Mouse (Mus musculus): Measurements from ENCODE around the gene Lzts3. TPM values are rescaled to one million over a fixed set of nuclear protein-coding genes. Genes with fewer than 3 reads are reported as not detected.

Gene Lzts3
- polyA plus RNA-seq, 1 experiment: 9.2 TPM

DNA sequence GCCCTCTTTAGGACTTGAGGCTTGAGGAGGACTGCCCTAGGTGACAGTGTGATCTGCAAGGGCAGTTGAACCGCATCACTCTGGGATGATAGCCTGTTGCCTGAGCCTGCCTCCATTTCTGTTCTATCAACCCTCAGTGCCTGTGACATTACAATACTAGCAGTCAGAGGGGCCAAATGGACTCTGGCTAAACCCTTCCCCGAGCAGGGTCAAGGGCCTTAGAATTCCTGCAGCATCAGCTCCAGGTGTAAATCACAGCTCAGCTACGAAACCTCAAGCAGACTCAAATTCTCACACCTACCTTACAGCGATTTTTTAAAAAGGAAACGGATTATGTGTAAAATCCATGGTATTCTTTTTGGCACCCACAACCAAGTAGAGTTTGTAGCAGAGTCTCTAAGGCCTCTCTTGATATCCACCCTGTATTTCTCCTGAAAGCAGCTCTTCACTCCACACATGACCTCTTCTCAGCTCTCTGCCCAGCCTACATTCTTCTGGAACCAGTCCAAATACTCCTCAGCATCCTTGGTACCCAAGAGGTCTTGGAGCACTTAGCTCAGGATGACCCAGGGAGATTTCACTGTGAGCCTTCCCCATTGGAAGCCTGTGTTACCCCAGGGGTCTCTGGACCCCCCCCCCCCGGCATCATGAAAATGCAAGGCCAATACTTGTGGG, 1.1 kb downstream of the Lzts3 start:
- no peak overlapping the region for H3K27ac ChIP-seq (ENCODE audit: control insufficient read depth, insufficient read depth, low read length)
- peaks cover 6% of the 10 kb centered on the region for H3K4me1 ChIP-seq (replicated peaks; ENCODE audit: control insufficient read depth, insufficient read depth, low read length)
- DNase-seq: no peak
- TF ChIP-seq POLR2A (IDR thresholded peaks at IDR 0.05; ENCODE audit: control insufficient read depth, extremely low read depth, insufficient read depth, low read length, poor library complexity) (no peak), CTCF (IDR thresholded peaks at IDR 0.05; ENCODE audit: borderline replicate concordance, control insufficient read depth, extremely low read depth, insufficient read depth, low read length, poor library complexity) (no peak)
- H3K4me3 ChIP-seq (ENCODE audit: control insufficient read depth, insufficient read depth, low read length): no peak overlapping the region
- 85% methylated on average over 6 of the region's 6 CpGs for WGBS
- H3K36me3 ChIP-seq (ENCODE audit: control insufficient read depth, insufficient read depth, low read length): no peaks in the 10 kb centered on the region
- no peaks in the 10 kb centered on the region for H3K27me3 ChIP-seq (ENCODE audit: control insufficient read depth, insufficient read depth, low read length)

DNA sequence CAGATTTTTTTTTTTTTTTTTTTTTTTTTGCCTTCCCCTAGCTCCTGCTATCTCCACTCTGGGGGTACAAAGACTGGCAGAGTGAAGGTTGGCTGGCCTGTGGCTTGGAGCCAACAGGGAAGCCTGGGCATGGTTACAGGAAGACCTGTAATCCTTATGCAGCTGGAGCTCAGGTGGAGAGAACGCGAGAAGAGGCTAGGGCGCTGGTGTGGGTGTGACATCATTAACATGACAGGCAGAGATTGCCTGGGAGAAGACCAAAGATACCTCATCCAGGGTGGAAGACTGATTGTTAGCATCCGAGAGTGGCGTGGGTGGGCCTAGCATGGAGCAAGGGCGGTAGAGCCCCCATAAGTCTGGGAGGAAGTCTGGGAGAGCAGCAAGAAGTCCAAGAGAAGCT, 3.3 kb downstream of the Lzts3 start:
- Histone ChIP-seq H3K27ac (ENCODE audit: control insufficient read depth, insufficient read depth, low read length) (no peak overlapping the region), H3K27me3 (ENCODE audit: control insufficient read depth, insufficient read depth, low read length) (no peaks in the 10 kb centered on the region)

DNA sequence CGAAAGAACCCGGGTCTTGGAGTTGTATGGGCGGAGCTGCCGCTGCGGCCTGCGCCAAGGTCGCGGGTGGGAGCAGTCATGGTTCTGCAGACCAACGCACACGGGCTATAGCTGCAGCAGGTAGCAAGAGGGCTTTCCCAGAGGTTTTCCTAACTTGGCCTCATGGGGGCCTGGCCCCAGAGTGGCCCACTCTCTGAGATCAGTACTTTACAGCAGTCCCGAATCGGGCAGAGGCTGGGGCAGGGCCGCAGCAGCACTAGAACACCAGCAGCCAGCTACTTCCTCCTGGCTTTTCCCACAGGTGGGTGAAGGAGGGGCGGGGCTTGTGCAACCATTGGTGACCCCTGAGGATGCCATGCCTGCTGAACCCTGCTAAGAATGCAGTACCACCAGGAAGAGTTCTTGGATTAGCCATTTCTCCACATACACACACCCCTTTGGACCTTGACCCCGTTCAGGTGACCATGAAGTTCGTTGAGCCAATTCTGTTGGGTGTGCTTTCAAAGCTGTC, 4.4 kb downstream of the Lzts3 start:
- no peak for TF ChIP-seq CTCF (IDR thresholded peaks at IDR 0.05; ENCODE audit: borderline replicate concordance, control insufficient read depth, extremely low read depth, insufficient read depth, low read length, poor library complexity)
- TF ChIP-seq POLR2A (IDR thresholded peaks at IDR 0.05; ENCODE audit: control insufficient read depth, extremely low read depth, insufficient read depth, low read length, poor library complexity): no peak
- DNase-seq: no peak
- Histone ChIP-seq H3K36me3 (ENCODE audit: control insufficient read depth, insufficient read depth, low read length) (no peaks in the 10 kb centered on the region), H3K27me3 (ENCODE audit: control insufficient read depth, insufficient read depth, low read length) (no peaks in the 10 kb centered on the region), H3K4me1 (replicated peaks; ENCODE audit: control insufficient read depth, insufficient read depth, low read length) (peaks cover 28% of the 10 kb centered on the region), H3K4me3 (ENCODE audit: control insufficient read depth, insufficient read depth, low read length) (no peak overlapping the region), H3K27ac (ENCODE audit: control insufficient read depth, insufficient read depth, low read length) (no peak overlapping the region)
- 67% methylated on average over 16 of the region's 16 CpGs for WGBS

More for the DNA sequence above, 3.3 kb downstream of the Lzts3 start:
- no peak for DNase-seq
- no peak for TF ChIP-seq CTCF (IDR thresholded peaks at IDR 0.05; ENCODE audit: borderline replicate concordance, control insufficient read depth, extremely low read depth, insufficient read depth, low read length, poor library complexity)
- TF ChIP-seq POLR2A (IDR thresholded peaks at IDR 0.05; ENCODE audit: control insufficient read depth, extremely low read depth, insufficient read depth, low read length, poor library complexity): no peak
- 97% methylated on average over 6 of the region's 6 CpGs for WGBS
- Histone ChIP-seq H3K4me3 (ENCODE audit: control insufficient read depth, insufficient read depth, low read length) (no peak overlapping the region), H3K4me1 (replicated peaks; ENCODE audit: control insufficient read depth, insufficient read depth, low read length) (peaks cover 24% of the 10 kb centered on the region), H3K36me3 (ENCODE audit: control insufficient read depth, insufficient read depth, low read length) (no peaks in the 10 kb centered on the region)

DNA sequence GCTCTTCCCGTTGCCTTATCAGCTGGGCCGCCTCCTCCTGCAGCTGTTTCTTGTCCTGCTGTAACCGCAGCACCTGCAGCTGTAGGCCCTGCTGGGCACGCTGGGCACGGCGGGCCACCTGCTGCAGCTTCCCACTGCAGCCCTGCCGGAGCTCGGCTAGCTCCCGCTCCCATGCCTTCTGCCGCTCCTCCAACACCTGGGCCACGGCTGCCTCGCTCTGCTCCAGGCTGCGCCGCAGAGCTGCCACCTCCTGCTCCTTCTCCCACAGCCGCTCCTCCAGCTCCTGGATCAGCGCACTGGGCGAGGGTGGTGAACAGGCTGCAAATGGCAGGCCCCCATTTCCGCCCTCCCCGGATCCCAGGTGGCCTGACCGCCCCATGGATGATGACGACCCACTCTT, 6.8 kb downstream of the Lzts3 start:
- no peak overlapping the region for H3K27ac ChIP-seq (ENCODE audit: control insufficient read depth, insufficient read depth, low read length)
- H3K27me3 ChIP-seq (ENCODE audit: control insufficient read depth, insufficient read depth, low read length): no peaks in the 10 kb centered on the region
- no peaks in the 10 kb centered on the region for H3K36me3 ChIP-seq (ENCODE audit: control insufficient read depth, insufficient read depth, low read length)
- DNase-seq: peak; percentile 82
- H3K4me3 ChIP-seq (ENCODE audit: control insufficient read depth, insufficient read depth, low read length): peak overlapping the region; percentile 10
- H3K4me1 ChIP-seq (replicated peaks; ENCODE audit: control insufficient read depth, insufficient read depth, low read length): peaks cover 23% of the 10 kb centered on the region
- 0 out of 2 replicates have a peak, but pooled peaks have one; percentile 20 for TF ChIP-seq POLR2A (IDR thresholded peaks at IDR 0.05; ENCODE audit: control insufficient read depth, extremely low read depth, insufficient read depth, low read length, poor library complexity)
- TF ChIP-seq CTCF (IDR thresholded peaks at IDR 0.05; ENCODE audit: borderline replicate concordance, control insufficient read depth, extremely low read depth, insufficient read depth, low read length, poor library complexity): 0 out of 2 replicates have a peak, but pooled peaks have one; percentile 28
- WGBS: 8% methylated on average over 21 of the region's 21 CpGs

DNA sequence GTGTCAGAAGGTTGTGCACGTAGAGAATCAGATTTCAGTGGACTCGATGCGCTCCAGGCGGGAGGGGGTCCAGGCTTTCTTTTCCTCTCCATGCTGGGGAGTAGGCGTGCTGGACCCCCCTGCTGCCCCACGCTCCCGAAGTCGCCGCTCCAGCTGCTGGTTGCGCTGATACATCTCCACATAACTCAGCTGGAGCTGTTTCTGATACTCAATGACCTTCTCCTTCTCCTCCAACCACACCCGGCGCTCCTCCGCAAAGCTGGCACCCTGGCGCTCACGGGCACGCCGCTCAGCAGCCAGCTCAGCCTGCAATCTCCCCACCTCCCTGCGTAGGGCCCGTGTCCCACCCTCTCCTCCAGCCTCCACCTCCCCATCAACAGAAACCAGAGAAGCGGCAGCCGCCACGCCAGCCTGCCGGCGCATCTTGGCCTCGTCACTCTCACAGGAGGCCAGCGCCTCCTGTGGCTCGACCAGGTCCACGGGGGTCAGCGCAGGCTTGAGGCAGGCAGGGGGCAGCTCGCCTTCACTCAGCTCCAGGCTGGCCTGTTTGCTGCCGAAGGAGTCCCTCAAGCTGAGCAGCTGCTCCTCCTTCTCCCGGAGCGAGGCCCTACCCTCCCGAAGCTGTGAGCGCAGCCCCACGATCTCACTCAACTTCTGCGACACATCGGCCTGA, 7.7 kb downstream of the Lzts3 start:
- Histone ChIP-seq H3K27me3 (ENCODE audit: control insufficient read depth, insufficient read depth, low read length) (no peaks in the 10 kb centered on the region), H3K4me3 (ENCODE audit: control insufficient read depth, insufficient read depth, low read length) (peak overlapping the region; percentile 37), H3K27ac (ENCODE audit: control insufficient read depth, insufficient read depth, low read length) (no peak overlapping the region), H3K36me3 (ENCODE audit: control insufficient read depth, insufficient read depth, low read length) (no peaks in the 10 kb centered on the region), H3K4me1 (replicated peaks; ENCODE audit: control insufficient read depth, insufficient read depth, low read length) (peaks cover 23% of the 10 kb centered on the region)
- peak; percentile 30 for DNase-seq
- 5% methylated on average over 38 of the region's 38 CpGs for WGBS
- TF ChIP-seq POLR2A (IDR thresholded peaks at IDR 0.05; ENCODE audit: control insufficient read depth, extremely low read depth, insufficient read depth, low read length, poor library complexity) (no peak), CTCF (IDR thresholded peaks at IDR 0.05; ENCODE audit: borderline replicate concordance, control insufficient read depth, extremely low read depth, insufficient read depth, low read length, poor library complexity) (no peak)

DNA sequence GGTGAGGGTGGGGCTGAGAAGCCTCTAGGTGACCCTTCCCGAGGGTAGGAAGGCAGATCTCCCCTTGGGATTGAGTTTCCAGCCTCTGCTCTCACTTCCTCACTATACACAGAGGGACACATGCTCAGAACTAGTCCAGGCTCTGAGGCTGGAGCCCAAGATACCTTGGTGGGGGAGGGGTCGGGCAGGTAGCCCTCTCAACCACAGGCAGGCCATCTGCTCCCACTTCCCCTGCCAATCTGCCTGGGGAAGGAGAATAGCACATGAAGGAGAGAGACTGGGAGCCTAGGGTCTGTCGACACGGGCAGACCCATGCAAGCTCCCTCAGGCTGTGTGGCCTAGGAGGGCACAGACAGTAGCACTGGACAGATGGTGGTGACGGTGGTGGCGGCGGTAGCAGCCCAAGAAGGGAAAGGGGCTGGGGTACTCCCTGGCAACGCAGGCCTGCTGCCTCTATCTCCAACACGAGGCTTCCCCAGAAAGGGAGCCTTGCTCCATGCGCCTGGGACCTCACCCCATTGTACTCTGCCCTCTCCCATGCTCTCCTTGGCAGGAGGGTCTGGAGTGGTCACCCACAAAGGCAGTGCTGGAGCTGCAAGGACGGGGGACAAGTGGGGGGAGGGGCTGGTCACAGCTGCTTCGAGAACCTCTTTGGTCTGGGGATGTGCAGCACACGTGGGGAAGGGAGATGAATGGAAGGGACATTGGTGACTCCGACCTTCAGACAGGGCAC, 8.4 kb downstream of the Lzts3 start:
- peak overlapping the region; percentile 37; the same call in 1 of the 2 replicates for H3K4me3 ChIP-seq (ENCODE audit: control insufficient read depth, insufficient read depth, low read length)

More for the DNA sequence above, 8.4 kb downstream of the Lzts3 start:
- TF ChIP-seq POLR2A (IDR thresholded peaks at IDR 0.05; ENCODE audit: control insufficient read depth, extremely low read depth, insufficient read depth, low read length, poor library complexity): no peak
- TF ChIP-seq CTCF (IDR thresholded peaks at IDR 0.05; ENCODE audit: borderline replicate concordance, control insufficient read depth, extremely low read depth, insufficient read depth, low read length, poor library complexity): no peak
- no peaks in the 10 kb centered on the region for H3K36me3 ChIP-seq (ENCODE audit: control insufficient read depth, insufficient read depth, low read length)
- no peak overlapping the region for H3K27ac ChIP-seq (ENCODE audit: control insufficient read depth, insufficient read depth, low read length)
- 45% methylated on average over 14 of the region's 14 CpGs for WGBS
- H3K27me3 ChIP-seq (ENCODE audit: control insufficient read depth, insufficient read depth, low read length): no peaks in the 10 kb centered on the region
- no peak for DNase-seq
- peaks cover 25% of the 10 kb centered on the region for H3K4me1 ChIP-seq (replicated peaks; ENCODE audit: control insufficient read depth, insufficient read depth, low read length)

Measured in thymus, adult 2 months (tissue).